Mouse (Mus musculus): ENCODE measurements around the gene Armc7. TPM values are rescaled to one million over a fixed set of nuclear protein-coding genes. Genes with fewer than 3 reads are reported as not detected.
"Not testable (repeated sequence)": the region's sequence is repeated elsewhere in the genome, so short reads cannot be mapped to it uniquely, and the experiment has no call there.

Armc7 gene
- polyA plus RNA-seq, 1 experiment from 2014 or later, result 7.7 TPM

DNA sequence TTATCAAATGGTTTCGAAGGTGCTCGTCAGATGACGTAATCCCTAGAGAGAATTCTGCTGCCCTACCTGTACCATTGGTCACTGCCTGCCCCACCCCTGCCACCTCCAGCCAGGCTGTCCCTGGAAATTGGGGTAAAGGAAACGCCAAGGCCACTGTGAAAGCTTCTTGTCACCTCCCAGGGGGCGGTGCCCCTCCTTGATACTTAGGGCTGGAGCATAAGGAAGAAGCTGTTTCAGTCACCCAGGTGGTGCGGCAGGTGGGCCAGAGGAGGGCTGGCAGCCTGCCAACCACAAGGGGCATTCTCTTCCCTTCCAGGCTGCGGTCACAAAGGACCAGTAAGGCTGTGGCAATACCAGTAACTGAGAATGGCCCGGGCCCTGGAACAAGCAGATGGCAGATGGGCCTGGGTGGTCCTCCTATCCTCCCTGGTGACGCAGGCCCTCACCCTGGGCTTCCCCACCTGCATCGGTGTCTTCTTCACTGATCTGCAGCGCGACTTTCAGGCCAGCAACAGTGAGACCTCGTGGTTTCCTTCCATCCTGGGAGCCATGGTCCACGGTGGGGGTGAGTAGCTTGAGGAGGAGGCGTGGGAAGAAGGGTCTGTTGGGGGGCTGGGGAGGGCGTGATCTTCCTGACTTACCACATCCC lies 13.1 kb upstream of the Armc7 start, which contains the start of gene Slc16a5:
TSS of gene Slc16a5 (plus strand) at position 232 of the 649 bp plus-strand sequence.
- ATAC-seq (ENCODE audit: low FRiP score) (no peak), DNase-seq (ENCODE audit: low spot score, missing footprints) (no peak)
- WGBS, result 83% methylated on average over 16 of the region's 16 CpGs
- Histone ChIP-seq H3K9me3 (ENCODE audit: control insufficient read depth, low read length) (no peaks in the 10 kb centered on the region), H3K4me2 (no peak within 1 kb of the TSS), H3K27me3 (ENCODE audit: control insufficient read depth, insufficient read depth, low read length) (no peaks in the 10 kb centered on the region), H3K9ac (ENCODE audit: low read length) (no peak within 1 kb of the TSS), H3K36me3 (ENCODE audit: control insufficient read depth, insufficient read depth, low read length) (no peaks in the 10 kb centered on the region), H3K27ac (ENCODE audit: low read depth, low read length) (no peak within 1 kb of the TSS), H3K4me3 (ENCODE audit: low read depth, low read length) (no peak within 1 kb of the TSS), H3K4me1 (ENCODE audit: control insufficient read depth, insufficient read depth, low read length) (no peaks in the 10 kb centered on the region)

DNA sequence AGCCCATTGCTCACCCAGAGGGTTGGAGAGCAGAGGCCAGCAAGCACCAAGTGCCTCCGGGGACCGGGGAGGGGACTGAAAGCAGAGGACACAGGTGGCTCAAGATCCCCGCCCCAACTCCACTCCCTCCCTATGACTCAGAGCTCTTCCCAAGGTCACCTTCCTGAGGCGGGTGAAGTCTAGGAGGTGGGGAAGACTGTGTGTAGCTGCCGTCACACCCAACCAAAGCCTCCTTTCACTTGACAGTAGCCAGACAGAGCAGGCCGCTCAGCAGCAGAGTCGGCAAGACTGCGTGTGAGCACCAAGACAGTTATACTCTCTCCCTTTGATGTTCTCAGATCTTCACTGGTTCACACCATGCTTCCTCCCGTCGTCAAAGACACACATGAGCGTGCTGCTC lies 12.1 kb upstream of the Armc7 start:
- ATAC-seq (ENCODE audit: low FRiP score) (no peak), DNase-seq (ENCODE audit: low spot score, missing footprints) (no peak)
- Histone ChIP-seq H3K27me3 (ENCODE audit: control insufficient read depth, insufficient read depth, low read length) (no peaks in the 10 kb centered on the region), H3K36me3 (ENCODE audit: control insufficient read depth, insufficient read depth, low read length) (no peaks in the 10 kb centered on the region), H3K4me2 (no peak overlapping the region), H3K9me3 (ENCODE audit: control insufficient read depth, low read length) (no peaks in the 10 kb centered on the region), H3K4me1 (ENCODE audit: control insufficient read depth, insufficient read depth, low read length) (no peaks in the 10 kb centered on the region), H3K27ac (ENCODE audit: low read depth, low read length) (no peak overlapping the region), H3K4me3 (ENCODE audit: low read depth, low read length) (no peak overlapping the region), H3K9ac (ENCODE audit: low read length) (no peak overlapping the region)
- WGBS, result 81% methylated on average over 11 of the region's 11 CpGs

DNA sequence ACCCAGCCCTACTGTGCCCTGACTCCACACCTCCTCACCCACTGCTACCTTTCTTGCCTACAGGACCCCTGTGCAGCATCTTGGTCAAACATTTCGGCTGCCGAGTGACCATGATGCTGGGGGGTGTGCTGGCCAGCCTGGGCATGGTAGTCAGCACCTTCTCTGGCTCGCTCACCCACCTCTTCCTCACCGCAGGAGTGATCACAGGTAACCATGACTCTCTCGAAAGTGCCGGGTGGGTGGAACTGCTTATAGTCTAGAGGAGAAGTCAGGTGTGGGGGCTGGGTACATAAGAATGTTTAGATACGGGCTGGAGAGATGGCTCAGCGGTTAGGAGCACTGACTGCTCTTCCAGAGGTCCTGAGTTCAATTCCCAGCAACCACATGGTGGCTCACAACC lies 10.6 kb upstream of the Armc7 start:
- WGBS, result 94% methylated on average over 8 of the region's 8 CpGs
- Histone ChIP-seq H3K27ac (ENCODE audit: low read depth, low read length) (no peak overlapping the region), H3K4me1 (ENCODE audit: control insufficient read depth, insufficient read depth, low read length) (no peaks in the 10 kb centered on the region), H3K9ac (ENCODE audit: low read length) (no peak overlapping the region), H3K36me3 (ENCODE audit: control insufficient read depth, insufficient read depth, low read length) (no peaks in the 10 kb centered on the region), H3K4me2 (no peak overlapping the region), H3K9me3 (ENCODE audit: control insufficient read depth, low read length) (no peaks in the 10 kb centered on the region), H3K4me3 (ENCODE audit: low read depth, low read length) (no peak overlapping the region), H3K27me3 (ENCODE audit: control insufficient read depth, insufficient read depth, low read length) (no peaks in the 10 kb centered on the region)
- no peak for DNase-seq (ENCODE audit: low spot score, missing footprints)
- ATAC-seq (ENCODE audit: low FRiP score), result no peak

DNA sequence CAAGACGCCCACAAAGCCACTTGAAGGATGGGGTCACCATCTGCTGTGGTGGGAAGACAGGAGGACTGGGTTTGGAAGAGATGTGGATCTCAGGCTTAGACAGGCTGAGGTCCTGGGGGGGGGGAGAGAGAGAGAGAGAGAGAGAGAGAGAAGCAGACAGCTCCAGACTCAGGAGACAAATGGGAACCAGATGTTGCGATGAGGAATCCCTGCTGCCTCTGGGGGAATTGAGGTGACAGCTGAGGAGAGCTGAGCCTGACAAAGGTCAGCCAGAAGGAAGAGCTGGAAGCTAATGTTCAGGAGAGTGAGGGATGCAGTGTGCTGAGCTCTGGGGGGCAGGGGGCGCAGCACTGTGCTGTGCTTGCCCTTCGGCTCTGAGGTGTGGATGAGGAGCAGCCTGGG lies 8.2 kb upstream of the Armc7 start:
- H3K4me3 ChIP-seq (ENCODE audit: low read depth, low read length), result no peak overlapping the region
- no peaks in the 10 kb centered on the region for H3K4me1 ChIP-seq (ENCODE audit: control insufficient read depth, insufficient read depth, low read length)
- H3K9me3 ChIP-seq (ENCODE audit: control insufficient read depth, low read length), result no peaks in the 10 kb centered on the region
- DNase-seq (ENCODE audit: low spot score, missing footprints) (no peak), ATAC-seq (ENCODE audit: low FRiP score) (no peak)
- H3K4me2 ChIP-seq, result no peak overlapping the region
- WGBS, result 45% methylated on average over 4 of the region's 4 CpGs
- no peaks in the 10 kb centered on the region for H3K36me3 ChIP-seq (ENCODE audit: control insufficient read depth, insufficient read depth, low read length)
- H3K27ac ChIP-seq (ENCODE audit: low read depth, low read length), result no peak overlapping the region
- H3K9ac ChIP-seq (ENCODE audit: low read length), result no peak overlapping the region
- H3K27me3 ChIP-seq (ENCODE audit: control insufficient read depth, insufficient read depth, low read length), result no peaks in the 10 kb centered on the region

DNA sequence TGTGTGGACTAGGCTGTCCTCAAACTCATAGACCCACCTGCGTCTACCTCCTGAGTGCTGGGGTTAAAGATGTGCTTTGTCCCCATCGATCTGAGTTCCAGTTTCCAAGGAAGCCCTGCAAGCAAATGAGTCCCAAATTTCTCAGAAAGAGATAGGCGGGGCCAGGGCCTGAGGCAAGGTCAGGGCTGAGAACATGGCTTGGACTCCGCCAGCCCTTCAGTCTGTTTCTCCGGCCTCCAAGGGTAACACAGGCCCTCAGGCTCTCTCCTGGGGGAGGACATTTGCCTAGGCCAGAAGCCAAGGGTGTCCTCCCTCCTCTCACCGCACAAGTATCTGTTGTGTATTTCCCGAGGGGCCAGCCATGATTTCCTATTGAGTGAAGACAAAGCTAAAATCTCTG lies 3.3 kb upstream of the Armc7 start:
- no peak for DNase-seq (ENCODE audit: low spot score, missing footprints)
- WGBS, result 90% methylated on average over 7 of the region's 7 CpGs
- no peak for ATAC-seq (ENCODE audit: low FRiP score)
- Histone ChIP-seq H3K4me2 (no peak overlapping the region), H3K9ac (ENCODE audit: low read length) (no peak overlapping the region), H3K9me3 (ENCODE audit: control insufficient read depth, low read length) (no peaks in the 10 kb centered on the region), H3K4me3 (ENCODE audit: low read depth, low read length) (no peak overlapping the region), H3K36me3 (ENCODE audit: control insufficient read depth, insufficient read depth, low read length) (no peaks in the 10 kb centered on the region), H3K27me3 (ENCODE audit: control insufficient read depth, insufficient read depth, low read length) (no peaks in the 10 kb centered on the region), H3K4me1 (ENCODE audit: control insufficient read depth, insufficient read depth, low read length) (peaks cover 9% of the 10 kb centered on the region; the same call in 1 of the 2 replicates), H3K27ac (ENCODE audit: low read depth, low read length) (no peak overlapping the region)

DNA sequence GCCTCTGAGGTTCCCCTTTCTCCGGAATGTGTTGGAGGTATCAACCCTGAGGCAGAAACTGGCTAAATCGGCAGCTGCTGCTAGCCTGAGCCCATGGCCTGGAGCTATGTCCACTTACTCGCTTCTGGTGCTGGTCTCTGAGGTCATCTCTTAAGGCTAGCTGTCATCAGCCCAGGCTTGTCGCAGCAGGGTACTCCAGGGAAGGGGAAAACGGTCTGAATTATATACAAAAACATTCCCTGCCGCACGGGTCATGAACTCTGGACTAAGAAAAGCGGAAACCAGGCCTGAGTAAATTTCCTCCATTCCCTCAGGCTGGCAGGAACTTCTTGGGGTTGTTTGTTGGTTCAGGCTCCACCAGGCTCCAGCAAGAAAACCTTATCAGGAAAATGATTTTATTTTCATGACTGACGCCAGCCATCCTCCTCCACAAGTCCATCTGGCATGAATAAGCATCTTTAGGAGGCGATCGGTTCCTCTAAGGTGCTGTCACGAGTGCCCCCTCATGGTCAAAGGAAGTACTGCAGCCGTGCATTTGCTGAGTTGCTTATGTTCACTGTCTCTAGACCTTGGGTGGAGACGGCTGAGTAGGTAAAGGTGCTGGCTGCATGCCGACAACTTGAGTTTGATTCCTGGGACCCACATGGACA lies 1.7 kb upstream of the Armc7 start:
- 0 out of 2 replicates have a peak overlapping the region, but pooled peaks have one; percentile 8 for H3K4me2 ChIP-seq
- ATAC-seq (ENCODE audit: low FRiP score), result peak; percentile 28; the same call in 1 of the 2 replicates
- H3K27me3 ChIP-seq (ENCODE audit: control insufficient read depth, insufficient read depth, low read length), result no peaks in the 10 kb centered on the region
- H3K4me3 ChIP-seq (ENCODE audit: low read depth, low read length), result no peak overlapping the region
- no peak overlapping the region for H3K27ac ChIP-seq (ENCODE audit: low read depth, low read length)
- peaks cover 9% of the 10 kb centered on the region; the same call in 1 of the 2 replicates for H3K4me1 ChIP-seq (ENCODE audit: control insufficient read depth, insufficient read depth, low read length)
- H3K9me3 ChIP-seq (ENCODE audit: control insufficient read depth, low read length), result no peaks in the 10 kb centered on the region
- H3K9ac ChIP-seq (ENCODE audit: low read length), result no peak overlapping the region
- 22% methylated on average over 15 of the region's 15 CpGs for WGBS
- H3K36me3 ChIP-seq (ENCODE audit: control insufficient read depth, insufficient read depth, low read length), result no peaks in the 10 kb centered on the region
- DNase-seq (ENCODE audit: low spot score, missing footprints), result peak; percentile 100

DNA sequence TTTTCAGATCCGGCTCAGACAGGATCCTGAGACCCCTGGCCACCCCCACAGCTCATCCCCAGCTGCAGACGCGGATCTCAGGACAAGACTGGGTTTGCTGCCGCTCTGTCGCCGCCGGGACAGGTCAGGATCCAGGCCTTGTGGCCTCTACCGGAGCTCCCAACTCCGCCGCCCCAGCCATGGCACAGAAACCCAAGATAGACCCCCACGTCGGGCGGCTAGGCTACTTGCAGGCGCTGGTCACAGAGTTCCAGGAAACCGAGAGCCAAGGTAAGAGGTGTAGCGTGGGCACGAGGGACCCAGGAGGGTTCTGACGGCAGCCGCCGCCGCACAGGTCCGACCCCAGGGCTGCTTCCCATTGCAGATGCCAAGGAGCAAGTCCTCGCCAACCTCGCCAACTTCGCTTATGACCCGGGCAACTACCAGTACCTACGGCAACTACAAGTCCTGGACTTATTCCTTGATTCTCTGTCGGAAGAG lies 331 bp downstream of the Armc7 start:
- peak overlapping the region; percentile 71 for H3K4me2 ChIP-seq
- no peaks in the 10 kb centered on the region for H3K9me3 ChIP-seq (ENCODE audit: control insufficient read depth, low read length)
- H3K27ac ChIP-seq (ENCODE audit: low read depth, low read length), result no peak overlapping the region
- H3K4me3 ChIP-seq (ENCODE audit: low read depth, low read length), result peak overlapping the region; percentile 72
- peaks cover 9% of the 10 kb centered on the region; the same call in 1 of the 2 replicates for H3K4me1 ChIP-seq (ENCODE audit: control insufficient read depth, insufficient read depth, low read length)
- ATAC-seq (ENCODE audit: low FRiP score), result no peak
- H3K9ac ChIP-seq (ENCODE audit: low read length), result peak overlapping the region; percentile 76
- no peaks in the 10 kb centered on the region for H3K36me3 ChIP-seq (ENCODE audit: control insufficient read depth, insufficient read depth, low read length)
- WGBS, result 4% methylated on average over 28 of the region's 28 CpGs
- DNase-seq (ENCODE audit: low spot score, missing footprints), result no peak
- H3K27me3 ChIP-seq (ENCODE audit: control insufficient read depth, insufficient read depth, low read length), result no peaks in the 10 kb centered on the region

DNA sequence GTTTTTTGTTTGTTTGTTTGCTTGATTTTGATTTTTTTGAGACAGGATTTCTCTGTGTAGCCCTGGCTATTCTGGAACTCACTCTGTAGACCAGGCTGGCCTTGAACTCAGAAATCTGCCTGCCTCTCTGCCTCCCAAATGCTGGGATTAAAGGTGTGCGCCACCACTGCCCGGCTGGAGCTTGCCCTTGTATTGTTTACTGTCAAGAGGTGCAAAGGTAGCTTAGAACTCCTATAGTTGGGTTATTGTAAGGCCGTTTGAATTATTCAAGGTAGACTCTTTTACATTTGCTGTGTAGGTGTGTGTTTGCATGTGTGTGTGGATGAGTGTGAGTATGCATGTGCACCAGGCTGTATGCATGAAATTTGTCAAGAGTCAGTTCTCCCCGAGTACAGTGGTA lies 1.2 kb downstream of the Armc7 start:
- not testable (repeated sequence) for H3K27me3 ChIP-seq (ENCODE audit: control insufficient read depth, insufficient read depth, low read length); H3K4me2 ChIP-seq; H3K27ac ChIP-seq (ENCODE audit: low read depth, low read length); H3K4me1 ChIP-seq (ENCODE audit: control insufficient read depth, insufficient read depth, low read length); ATAC-seq (ENCODE audit: low FRiP score); H3K9ac ChIP-seq (ENCODE audit: low read length); DNase-seq (ENCODE audit: low spot score, missing footprints); H3K9me3 ChIP-seq (ENCODE audit: control insufficient read depth, low read length); H3K4me3 ChIP-seq (ENCODE audit: low read depth, low read length); H3K36me3 ChIP-seq (ENCODE audit: control insufficient read depth, insufficient read depth, low read length)
- WGBS, result 86% methylated on average over 4 of the region's 4 CpGs

DNA sequence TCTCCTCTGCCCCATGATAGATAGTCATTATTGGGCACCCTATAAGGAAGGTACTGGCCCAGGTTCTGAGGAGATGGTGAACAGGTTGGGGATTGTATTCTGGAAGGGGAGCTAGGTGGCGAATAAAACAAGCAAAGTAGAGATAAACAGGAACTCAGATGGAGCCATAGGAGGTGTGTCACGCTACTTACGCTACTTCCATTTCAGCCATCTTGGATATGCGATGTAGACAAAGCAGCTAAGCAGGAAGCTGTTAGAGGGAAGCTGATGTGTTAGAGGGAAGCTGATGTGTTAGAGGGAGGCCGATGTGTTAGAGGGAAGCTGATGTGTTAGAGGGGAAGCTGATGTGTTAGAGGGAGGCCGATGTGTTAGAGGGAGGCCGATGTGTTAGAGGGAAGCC lies 1.9 kb downstream of the Armc7 start:
- not testable (repeated sequence) for H3K36me3 ChIP-seq (ENCODE audit: control insufficient read depth, insufficient read depth, low read length); H3K4me2 ChIP-seq; H3K9ac ChIP-seq (ENCODE audit: low read length); H3K9me3 ChIP-seq (ENCODE audit: control insufficient read depth, low read length); H3K4me3 ChIP-seq (ENCODE audit: low read depth, low read length); DNase-seq (ENCODE audit: low spot score, missing footprints); H3K27me3 ChIP-seq (ENCODE audit: control insufficient read depth, insufficient read depth, low read length); H3K27ac ChIP-seq (ENCODE audit: low read depth, low read length); ATAC-seq (ENCODE audit: low FRiP score); H3K4me1 ChIP-seq (ENCODE audit: control insufficient read depth, insufficient read depth, low read length)
- WGBS, result 90% methylated on average over 7 of the region's 7 CpGs
